Mouse (Mus musculus) intestine, postnatal 0 days (tissue): ENCODE measurements around the gene Tent5d. TPM values are rescaled to one million over a fixed set of nuclear protein-coding genes. Genes with fewer than 3 reads are reported as not detected.

Source experiments
- ATAC-seq: fragments of 200-750 bp; cut with Nextera tagmentation; 2 replicates; pipeline ENCODE4 v1.8.0; 2017; ENCODE audit warnings: mild to moderate bottlenecking, moderate TSS enrichment, moderate library complexity
- H3K27ac ChIP-seq: fragments of 300-500 bp; sonication (generic); 2 replicates; pipeline ENCODE4 v1.5.1; 2014; ENCODE audit warnings: mild to moderate bottlenecking, low read depth, low read length, moderate library complexity
- H3K27me3 ChIP-seq: fragments of 300-500 bp; sonication (generic); replicated peaks from 2 replicates; pipeline ENCODE4 v1.6.1; 2014; ENCODE audit warnings: low read length, mixed read lengths; ENCODE audit not compliant: control insufficient read depth, insufficient read depth
- H3K36me3 ChIP-seq: fragments of 300-500 bp; sonication (generic); 2 replicates; pipeline ENCODE4 v1.6.1; 2014; ENCODE audit warnings: mild to moderate bottlenecking, moderate library complexity; ENCODE audit not compliant: control insufficient read depth, insufficient read depth
- H3K4me1 ChIP-seq: fragments of 300-500 bp; sonication (generic); replicated peaks from 2 replicates; pipeline ENCODE4 v1.6.1; 2014; ENCODE audit warnings: antibody characterized with exemption, low read length, mixed read lengths; ENCODE audit not compliant: control insufficient read depth, insufficient read depth
- H3K4me2 ChIP-seq: fragments of 300-500 bp; sonication (generic); replicated peaks from 2 replicates; pipeline ENCODE4 v1.6.1; 2014; ENCODE audit warnings: low read depth, mild to moderate bottlenecking, moderate library complexity
- H3K4me3 ChIP-seq: fragments of 300-500 bp; sonication (generic); 2 replicates; pipeline ENCODE4 v1.5.1; 2014; ENCODE audit warnings: low read depth, low read length
- H3K9ac ChIP-seq: fragments of 300-500 bp; sonication (generic); 2 replicates; pipeline ENCODE4 v1.6.1; 2014; ENCODE audit warnings: mild to moderate bottlenecking, low read depth, low read length
- H3K9me3 ChIP-seq: fragments of 300-500 bp; sonication (generic); 2 replicates; pipeline ENCODE4 v1.6.1; 2016; ENCODE audit warnings: mixed run types; ENCODE audit not compliant: control insufficient read depth
- CTCF ChIP-seq: sonication (generic); IDR thresholded peaks from 2 replicates; pipeline ENCODE4 v1.5.1; 2016; ENCODE audit warnings: low read depth, mild to moderate bottlenecking, control low read depth, antibody characterized with exemption, moderate library complexity
- WGBS: fragments of 180-500 bp; shearing (Covaris S2); extraction: QIAGEN DNeasy Blood & Tissue Kit; methylation state at CpG from one replicate; pipeline ENCODE4 v1.1.7; 2014; 5-methylcytosine and 5-hydroxymethylcytosine counted together
- polyA plus RNA-seq: library from polyadenylated mRNA; unstranded; fragments of >200 nt; fragmentation: Nextera tagmentation; extraction: Ambion mirVana; gene quantifications from 2 replicates; pipeline ENCODE4 v1.2.1, GENCODE M21; 2015

Gene Tent5d
- polyA plus RNA-seq, result not detected in 2 replicates

- Histone ChIP-seq H3K4me1 (no peaks in the 10 kb centered on the region), H3K4me3 (no peak within 1 kb of the TSS), H3K9me3 (no peaks in the 10 kb centered on the region), H3K36me3 (no peaks in the 10 kb centered on the region), H3K9ac (no peak within 1 kb of the TSS), H3K27me3 (no peaks in the 10 kb centered on the region), H3K27ac (no peak within 1 kb of the TSS), H3K4me2 (no peak within 1 kb of the TSS)
- TF ChIP-seq CTCF, result no peak
- ATAC-seq, result no peak
- WGBS, result 90% methylated on average over 1 of the region's 1 CpGs
Observed at GRCm38 (mm10) chrX:107792290-107792689, at the start of gene Tent5d. Gene Tent5d, plus strand, starts transcription at chrX:107792590.

- no peaks in the 10 kb centered on the region for H3K4me1 ChIP-seq
- H3K9ac ChIP-seq, result no peak overlapping the region
- 15% methylated on average over 3 of the region's 3 CpGs for WGBS
- no peak overlapping the region for H3K27ac ChIP-seq
- no peak for ATAC-seq
- peak; percentile 49 for TF ChIP-seq CTCF
- no peak overlapping the region for H3K4me3 ChIP-seq
- H3K4me2 ChIP-seq, result no peak overlapping the region
- H3K27me3 ChIP-seq, result no peaks in the 10 kb centered on the region
- H3K36me3 ChIP-seq, result no peaks in the 10 kb centered on the region
- no peaks in the 10 kb centered on the region for H3K9me3 ChIP-seq
Observed at GRCm38 (mm10) chrX:107767896-107768295, 24.5 kb upstream of the Tent5d start.

DNA sequence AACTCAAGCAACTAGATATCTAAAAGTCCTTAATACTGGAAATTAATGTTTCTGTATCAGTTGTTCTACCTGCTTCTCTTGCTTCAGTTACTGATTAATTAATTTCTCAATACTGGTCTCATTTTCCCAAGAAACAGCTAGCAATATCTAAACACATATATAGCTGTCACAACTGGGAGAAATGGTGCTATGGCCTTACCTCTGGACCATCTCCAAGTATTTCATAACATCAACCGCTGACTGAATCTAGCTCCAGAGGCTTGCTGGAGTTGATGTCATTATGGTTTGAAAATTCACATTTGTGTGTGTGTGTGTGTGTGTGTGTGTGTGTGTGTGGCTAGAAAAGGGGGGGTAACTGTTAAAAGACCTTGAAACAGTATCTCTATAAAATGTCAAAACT lies 2.3 kb upstream of the Tent5d start:
- Histone ChIP-seq H3K4me1 (no peaks in the 10 kb centered on the region), H3K9me3 (no peaks in the 10 kb centered on the region), H3K27ac (no peak overlapping the region), H3K9ac (no peak overlapping the region), H3K27me3 (no peaks in the 10 kb centered on the region), H3K36me3 (no peaks in the 10 kb centered on the region), H3K4me2 (no peak overlapping the region), H3K4me3 (no peak overlapping the region)
- no peak for TF ChIP-seq CTCF
- 66% methylated on average over 1 of the region's 1 CpGs for WGBS
- no peak for ATAC-seq

DNA sequence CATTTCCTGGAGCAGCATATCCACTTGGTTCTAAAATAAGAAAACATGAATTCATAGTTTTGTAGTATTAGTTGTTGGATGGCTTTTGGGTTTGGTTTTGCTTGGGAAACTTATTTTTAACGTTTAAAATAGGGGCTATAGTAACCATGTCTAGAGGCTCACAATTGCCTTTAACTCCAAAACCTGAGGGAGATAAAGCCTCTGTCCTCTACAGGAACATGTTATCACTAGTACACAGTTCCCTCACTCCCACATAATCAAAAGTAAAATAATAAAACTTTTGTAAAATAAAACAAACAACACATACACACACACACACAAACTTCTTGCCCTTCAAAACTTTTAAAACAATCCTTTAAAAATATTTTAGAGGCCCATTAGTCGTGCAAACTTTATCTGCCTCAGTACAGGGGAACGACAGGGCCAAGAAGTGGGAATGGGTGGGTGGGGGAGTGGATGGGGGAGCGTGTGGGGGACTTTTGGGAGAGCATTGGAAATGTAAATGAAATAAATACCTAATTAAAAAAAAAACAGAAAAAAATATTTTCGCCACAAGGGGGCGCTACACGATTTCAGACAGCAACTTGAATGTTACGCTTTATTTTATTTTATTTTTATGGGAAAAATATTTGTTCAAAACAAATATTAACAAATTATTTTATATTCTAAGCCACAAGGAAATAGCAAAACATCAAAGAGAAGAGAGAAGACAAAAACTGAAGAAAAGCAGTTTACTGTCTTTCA lies 1.5 kb upstream of the Tent5d start:
- Histone ChIP-seq H3K4me1 (no peaks in the 10 kb centered on the region), H3K4me2 (no peak overlapping the region), H3K9me3 (no peaks in the 10 kb centered on the region), H3K4me3 (no peak overlapping the region), H3K9ac (no peak overlapping the region), H3K36me3 (no peaks in the 10 kb centered on the region), H3K27me3 (no peaks in the 10 kb centered on the region), H3K27ac (no peak overlapping the region)
- WGBS, result 27% methylated on average over 8 of the region's 8 CpGs
- TF ChIP-seq CTCF, result peak; percentile 40
- ATAC-seq, result no peak

GRCm38 (mm10) chrX:107795785-107796184 lies 3.4 kb downstream of the Tent5d start:
- no peak for ATAC-seq
- WGBS, result 55% methylated on average over 1 of the region's 1 CpGs
- no peaks in the 10 kb centered on the region for H3K9me3 ChIP-seq
- H3K4me3 ChIP-seq, result no peak overlapping the region
- H3K36me3 ChIP-seq, result no peaks in the 10 kb centered on the region
- no peak overlapping the region for H3K9ac ChIP-seq
- H3K4me1 ChIP-seq, result no peaks in the 10 kb centered on the region
- no peak overlapping the region for H3K27ac ChIP-seq
- TF ChIP-seq CTCF, result no peak
- H3K27me3 ChIP-seq, result no peaks in the 10 kb centered on the region
- H3K4me2 ChIP-seq, result no peak overlapping the region

GRCm38 (mm10) chrX:107796919-107797318 lies 4.5 kb downstream of the Tent5d start:
- no peaks in the 10 kb centered on the region for H3K36me3 ChIP-seq
- no peak for TF ChIP-seq CTCF
- ATAC-seq, result no peak
- H3K4me3 ChIP-seq, result no peak overlapping the region
- no peaks in the 10 kb centered on the region for H3K4me1 ChIP-seq
- H3K27ac ChIP-seq, result no peak overlapping the region
- WGBS, result 88% methylated on average over 2 of the region's 2 CpGs
- H3K9ac ChIP-seq, result no peak overlapping the region
- no peak overlapping the region for H3K4me2 ChIP-seq
- H3K27me3 ChIP-seq, result no peaks in the 10 kb centered on the region
- no peaks in the 10 kb centered on the region for H3K9me3 ChIP-seq
